Mouse (Mus musculus) layer of hippocampus, postnatal 36 days (tissue): ENCODE results near the gene Adgre5. TPM values are rescaled to one million over a fixed set of nuclear protein-coding genes. Genes with fewer than 3 reads are reported as not detected.

Source experiments
- DNase-seq, 2 experiments: peaks; one replicate each; pipeline ENCODE4 v3.0.0; 2022
- total RNA-seq, 2 experiments: library from RNA; stranded (reverse); gene quantifications; 2 replicates each; pipeline ENCODE4 v1.2.3; 2021

The Adgre5 gene
- total RNA-seq, result 1 to 10 TPM; 7.6 to 7.7 TPM

DNA sequence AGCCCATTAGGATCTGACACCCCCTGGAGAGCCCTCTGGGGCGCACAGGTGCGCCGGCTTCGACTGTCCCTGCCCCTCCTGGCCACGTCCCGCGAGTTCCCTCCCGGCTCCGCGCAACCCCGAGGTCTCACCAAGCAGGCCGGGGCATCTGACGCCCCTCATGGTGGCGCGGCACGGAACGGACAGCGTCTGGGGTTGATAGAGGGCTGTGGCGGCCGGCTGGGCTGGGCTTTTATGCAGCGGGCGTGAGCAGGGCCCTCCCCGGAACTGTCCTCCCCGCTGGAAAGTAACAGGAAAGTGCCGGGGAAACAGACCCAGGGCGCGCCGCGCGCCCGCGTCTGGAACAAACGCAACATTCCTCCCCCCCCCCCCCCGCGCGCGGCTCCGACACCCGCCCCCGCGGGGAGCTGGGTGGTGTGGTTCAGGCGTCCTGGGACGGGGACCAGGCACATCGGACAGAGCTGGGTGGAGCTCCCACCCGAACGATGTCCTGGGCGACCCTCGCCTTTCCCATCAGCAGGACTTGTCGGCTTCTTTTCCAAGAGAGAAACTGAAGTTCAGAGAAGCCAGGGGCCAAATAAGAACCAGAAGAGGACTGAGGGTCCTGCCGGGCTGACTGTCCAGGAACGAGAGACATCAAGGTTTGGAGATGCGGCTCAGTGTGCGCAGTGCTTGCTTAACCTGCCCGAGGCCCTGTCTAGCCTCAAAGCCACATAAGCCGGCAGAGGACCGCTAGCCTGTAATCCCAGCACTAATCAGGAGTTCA lies at the start of gene Adgre5:
Adgre5 (minus strand) TSS at position 351 of the 766 bp plus-strand sequence.
- DNase-seq, result no peak

DNA sequence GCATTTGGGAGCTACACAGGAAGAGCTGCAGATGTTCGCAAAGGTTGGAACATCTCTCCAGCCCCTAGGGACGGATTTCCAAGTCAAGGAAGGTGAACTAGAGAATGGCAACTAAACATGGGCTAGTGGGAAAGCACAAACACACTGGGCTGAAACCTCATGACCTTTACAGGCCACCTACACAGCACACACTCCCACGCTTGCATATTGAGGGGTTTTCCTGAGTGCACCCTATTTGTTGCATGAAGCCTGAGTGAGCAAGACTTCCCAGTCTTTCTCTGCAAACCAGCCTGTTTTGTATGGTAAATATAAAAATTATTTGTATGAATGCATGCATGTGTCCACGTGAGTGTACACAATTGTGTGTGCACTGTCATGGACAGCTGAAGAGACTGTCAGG lies 48.7 kb upstream of the Adgre5 start:
- DNase-seq, result no peak

DNA sequence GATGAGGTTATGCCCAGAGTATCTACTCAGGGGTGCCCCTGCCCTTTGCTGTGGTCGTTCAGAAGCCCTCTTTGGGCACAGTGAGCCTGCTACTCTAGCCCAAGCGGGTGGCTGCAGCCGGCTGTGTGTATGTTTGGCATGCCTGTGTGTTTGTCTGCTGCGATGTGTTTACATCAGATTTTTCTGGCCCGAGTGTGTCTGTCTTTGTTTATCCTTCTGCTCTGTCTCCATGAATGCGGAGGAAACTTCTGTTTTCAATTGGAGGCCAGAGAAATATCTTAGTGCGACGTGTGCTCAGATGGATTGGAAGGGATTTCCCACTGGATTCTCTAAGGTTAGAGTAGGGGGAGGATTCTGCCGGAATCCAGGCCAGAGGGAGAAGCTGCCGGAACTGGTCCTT lies 43.9 kb upstream of the Adgre5 start:
- no peak for DNase-seq

DNA sequence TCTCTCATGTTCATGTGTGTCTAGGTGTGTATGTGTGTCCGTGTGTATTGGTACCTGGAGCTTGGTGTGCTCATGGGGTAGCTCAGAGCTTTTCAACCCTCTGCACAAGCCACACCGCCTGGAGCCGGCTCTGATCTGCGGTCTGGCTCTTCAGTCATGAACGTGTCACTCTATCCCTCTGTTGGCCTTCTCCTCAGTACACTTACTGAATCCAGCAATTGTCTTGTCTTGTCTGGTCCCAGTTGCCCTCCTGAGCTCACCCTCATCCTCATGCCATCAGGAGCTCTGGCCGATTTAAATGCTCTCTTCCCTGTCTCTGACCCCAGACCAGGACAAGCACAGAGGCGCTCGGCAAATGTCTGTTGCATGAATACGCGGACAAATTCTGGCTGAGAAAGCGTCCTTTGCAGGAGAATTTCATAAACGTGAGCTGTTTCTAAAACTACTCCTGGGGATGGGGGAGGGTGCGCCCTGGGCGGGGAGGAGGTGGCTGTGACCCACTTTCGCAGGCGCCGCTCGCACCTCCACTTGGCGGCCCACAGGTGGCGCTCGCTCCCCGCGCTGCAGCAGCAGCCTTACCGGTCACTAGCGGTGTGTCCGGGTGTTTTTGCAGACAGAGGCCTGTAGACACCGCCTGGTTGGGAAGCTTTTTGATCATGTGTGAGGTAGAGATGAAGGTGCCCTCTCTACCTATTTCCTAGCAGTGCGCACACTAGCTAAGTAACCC lies 41.9 kb upstream of the Adgre5 start:
- peak; percentile 83 to 84 for DNase-seq

DNA sequence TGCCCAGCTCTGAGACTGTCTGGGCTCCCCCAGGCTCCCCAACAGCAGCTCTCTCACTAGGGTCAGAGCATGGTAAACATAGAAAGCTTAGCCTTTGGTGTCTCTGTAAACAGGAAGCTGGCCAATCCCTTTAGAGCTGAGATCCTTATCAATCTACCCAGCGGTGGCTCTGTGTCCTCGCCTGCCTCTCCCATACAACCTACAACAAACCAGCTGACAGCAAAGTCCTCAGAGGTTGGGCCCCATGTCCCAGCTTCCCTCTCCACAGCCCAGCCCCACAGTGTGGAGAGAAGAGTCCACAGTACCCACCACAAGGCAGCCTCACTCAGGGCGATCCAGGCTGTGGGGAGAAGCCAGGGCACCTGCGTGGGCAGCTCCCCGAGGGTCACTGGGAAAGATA lies 38.5 kb upstream of the Adgre5 start:
- no peak for DNase-seq

DNA sequence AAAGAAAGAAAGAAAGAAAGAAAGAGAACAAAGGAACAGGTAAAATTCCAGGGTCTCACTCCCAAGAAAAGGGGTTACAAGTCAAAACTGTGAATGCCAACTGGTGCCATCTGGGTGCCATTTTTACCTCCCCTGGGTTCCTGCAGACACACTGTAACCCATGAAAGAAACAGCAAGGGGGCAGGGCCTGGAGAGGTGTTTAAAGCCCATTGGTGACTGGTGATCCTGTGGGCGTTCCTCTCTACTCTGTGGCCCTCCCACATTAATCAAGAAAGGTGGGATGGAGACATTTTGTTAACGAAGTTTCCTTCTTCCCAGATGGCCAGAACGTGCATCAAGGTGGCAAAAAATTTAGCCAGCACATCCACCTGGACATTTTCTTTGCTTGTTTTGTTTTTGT lies 36.9 kb upstream of the Adgre5 start:
- DNase-seq, result no peak

DNA sequence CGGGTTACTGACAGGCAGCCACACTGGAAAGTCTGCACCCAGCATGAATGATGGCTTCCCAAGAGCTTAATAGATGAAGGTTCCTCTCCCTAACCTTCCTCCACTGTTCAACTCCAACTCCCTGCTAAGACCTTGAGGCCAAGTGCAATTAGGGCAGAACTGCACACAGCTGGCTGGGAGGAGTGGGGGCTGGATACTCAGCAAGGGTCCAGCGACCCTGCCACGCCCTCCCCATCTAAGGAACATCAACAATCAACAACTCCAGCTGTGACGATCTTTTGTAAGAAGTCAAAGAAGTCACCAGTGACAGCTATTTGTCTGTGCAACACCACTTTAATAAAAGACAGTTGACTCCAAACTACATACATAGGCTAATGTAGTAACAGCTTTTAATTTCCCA lies 35.5 kb upstream of the Adgre5 start:
- DNase-seq, result no peak

DNA sequence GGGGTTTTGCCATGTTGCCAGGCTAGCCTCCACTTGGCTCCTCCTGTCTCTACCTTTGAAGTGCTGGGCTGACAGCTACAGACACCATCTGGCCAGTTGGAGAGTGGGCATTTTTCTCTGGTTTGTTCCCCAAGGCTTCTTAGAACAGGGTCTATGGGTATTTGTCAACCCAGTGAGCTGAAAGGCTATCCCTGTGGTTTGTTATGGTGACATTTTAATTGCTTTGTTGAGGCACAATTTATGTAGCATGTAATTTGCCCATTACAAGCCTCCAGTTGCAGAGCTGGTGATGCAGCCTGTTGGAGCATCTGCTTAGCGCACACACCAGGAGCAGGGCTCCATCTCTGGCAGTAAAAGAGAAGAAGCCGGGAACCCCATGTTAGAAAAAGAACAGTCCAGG lies 33.1 kb upstream of the Adgre5 start:
- DNase-seq, result no peak

DNA sequence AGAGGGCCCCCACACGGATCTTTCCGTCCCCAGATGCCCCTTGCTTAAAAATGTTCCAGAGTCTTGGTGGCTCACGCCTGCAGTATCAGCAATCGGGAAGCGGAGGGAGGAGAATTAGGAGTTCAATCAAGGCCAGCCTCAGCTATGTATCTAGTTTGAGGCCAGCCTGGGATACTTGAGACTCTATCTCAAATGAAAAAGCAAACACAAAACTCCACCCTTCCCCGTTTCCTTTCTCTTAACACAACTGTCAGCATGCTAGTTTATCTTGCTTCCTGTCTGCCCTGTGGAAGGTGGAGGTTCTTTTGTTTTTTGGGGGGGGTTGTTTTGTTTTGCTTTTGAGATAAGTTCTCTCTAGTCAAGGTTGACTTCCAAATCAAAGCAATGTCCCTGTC lies 32.3 kb upstream of the Adgre5 start:
- DNase-seq, result no peak

DNA sequence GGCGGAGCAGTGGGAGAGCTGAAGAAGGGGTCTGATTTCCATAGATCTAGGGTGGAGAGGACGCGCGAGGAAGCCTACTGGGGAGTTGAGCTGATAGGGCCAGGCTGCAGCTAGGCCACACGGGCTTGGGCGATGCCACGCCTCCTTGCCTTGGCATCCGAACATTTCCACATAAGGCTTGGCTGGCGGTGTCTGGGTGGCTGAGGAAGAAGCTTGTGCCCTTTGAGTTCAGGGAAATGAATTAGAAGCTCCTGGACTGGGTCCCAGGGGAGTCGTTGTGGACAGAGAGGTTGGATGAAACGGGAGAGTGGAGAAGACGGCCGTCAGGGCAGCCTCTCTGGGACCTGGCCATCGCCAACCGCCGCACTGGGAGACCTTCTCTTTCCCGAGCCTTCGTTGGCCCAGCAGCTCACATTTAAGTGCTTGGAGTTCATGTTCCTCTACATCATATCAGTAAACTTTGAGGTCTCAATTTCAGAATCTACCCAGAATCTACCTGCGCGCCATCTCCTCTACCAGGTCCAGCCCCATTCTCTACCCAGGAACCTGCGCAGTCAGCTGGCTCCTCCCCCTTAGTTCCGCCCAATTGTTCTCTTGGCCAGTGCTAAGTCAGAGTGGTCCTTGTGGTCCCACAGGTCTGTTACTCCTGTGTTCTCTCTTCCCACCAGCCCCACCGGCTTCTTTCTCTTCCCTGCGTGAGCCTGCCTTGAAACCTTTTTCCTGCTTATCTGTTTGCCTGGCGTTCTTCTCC lies 31.8 kb upstream of the Adgre5 start:
- DNase-seq, result peak in 1 of 2 experiments; percentile 15

DNA sequence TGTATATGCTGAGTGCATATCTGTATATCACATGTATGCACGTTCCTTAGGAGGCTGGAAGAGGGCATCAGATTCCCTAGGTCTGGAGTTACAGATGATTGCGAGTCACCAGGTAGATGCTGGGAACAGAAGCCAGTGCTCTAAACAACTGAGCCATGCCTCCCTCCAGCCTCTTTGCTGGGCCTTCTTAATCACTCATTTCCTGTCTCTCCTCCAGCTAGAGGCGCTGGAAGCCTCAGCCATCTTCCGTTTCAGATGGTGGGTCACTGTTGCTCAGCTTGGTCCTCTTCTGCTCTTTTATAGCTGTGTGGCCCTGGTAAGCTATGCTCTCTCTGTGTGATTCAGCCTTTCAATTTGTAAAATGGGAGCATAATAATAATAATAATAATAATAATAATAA lies 30.7 kb upstream of the Adgre5 start:
- DNase-seq, result no peak

DNA sequence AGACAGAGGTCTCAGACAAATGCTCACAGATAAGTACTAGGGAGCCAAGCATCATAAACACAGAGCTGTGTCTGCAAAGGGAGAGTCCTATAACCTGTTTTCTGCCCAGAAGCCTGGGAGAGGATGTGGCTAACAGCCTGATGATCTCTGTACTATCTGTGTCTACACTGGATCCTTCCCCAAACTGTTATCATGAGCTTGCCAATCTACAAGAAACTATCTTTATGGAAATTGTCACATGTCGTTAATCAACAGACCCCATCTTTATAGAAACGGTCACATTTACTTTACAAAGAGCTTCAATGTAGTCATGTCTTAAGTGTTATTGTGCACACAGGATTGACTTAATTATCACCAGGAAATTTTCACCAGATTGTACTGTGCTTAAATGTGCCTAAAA lies 29.5 kb upstream of the Adgre5 start:
- DNase-seq, result no peak

DNA sequence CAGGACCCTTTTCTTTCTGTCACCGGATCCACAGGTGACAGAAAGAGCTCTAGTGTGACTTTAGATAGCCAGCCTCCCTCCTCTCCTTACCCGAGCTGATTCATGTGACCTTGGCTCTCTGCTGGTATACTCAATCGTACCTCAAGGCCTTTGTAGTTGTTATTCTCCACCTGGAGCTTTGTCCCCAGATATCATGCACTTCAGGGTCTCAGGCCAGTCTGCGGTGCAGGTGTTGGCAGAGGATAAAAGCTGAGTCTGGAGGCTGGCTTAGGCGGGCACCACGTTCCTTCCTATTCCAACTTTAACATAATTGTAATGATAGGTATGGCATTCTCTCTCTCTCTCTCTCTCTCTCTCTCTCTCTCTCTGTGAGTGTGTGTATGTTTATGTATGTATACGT lies 28.6 kb upstream of the Adgre5 start:
- DNase-seq, result no peak

DNA sequence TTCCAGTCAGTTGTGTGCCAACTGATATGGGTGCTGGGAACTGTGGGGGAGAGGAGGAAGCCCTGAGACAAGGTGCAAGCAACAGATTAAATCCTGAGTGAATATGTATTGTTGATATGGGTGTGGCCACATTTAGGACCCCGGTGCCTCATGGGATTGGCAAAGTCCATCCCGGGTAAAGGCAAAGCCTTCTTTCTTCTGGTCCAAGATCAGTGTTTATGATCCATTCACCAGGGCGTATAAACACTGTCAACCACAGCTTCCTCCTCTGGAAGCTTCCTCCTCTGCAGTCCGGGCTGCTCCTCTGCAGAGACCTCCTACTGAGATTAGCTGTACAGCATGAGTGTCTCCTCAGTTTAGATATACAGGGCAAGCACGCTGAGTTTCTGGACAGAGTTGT lies 27.4 kb upstream of the Adgre5 start:
- DNase-seq, result no peak

DNA sequence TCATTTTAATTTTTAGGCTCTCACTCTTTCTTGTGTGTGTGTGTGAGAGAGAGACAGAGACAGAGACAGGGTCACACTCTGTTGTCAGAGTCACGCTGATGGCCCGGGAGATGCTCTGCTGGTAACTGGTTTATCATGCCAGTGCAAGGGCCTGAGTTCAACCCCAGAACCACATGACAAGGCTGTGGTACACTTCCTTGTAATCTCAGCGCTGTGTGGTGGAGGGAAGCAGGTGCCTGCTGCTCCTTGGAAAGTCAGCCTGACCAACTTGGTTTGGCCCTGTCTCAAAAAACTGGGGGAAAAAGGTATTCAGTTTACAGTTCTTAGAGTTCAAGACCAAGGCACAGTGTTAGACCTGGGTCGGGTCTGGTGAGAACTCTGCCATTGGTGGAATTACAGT lies 26.3 kb upstream of the Adgre5 start:
- DNase-seq, result no peak

DNA sequence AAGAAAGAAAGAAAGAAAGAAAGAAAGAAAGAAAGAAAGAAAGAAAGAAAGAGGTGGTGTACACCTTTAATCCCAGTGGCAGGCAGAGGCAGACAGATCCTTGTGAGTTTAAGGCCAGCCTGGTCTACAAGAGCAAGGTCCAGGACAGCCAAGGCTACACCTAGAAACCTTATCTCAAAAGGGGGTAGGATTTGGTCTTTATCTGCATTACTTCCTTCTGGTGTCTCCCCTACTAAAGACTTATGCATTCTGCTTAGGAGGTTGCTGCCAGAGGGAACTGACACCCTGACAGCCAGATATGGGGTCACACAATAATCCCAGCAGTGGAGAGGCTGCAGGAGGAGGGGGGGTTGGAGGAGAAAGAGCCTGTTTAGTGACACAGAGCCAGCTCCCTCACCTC lies 24.5 kb upstream of the Adgre5 start:
- DNase-seq, result no peak

DNA sequence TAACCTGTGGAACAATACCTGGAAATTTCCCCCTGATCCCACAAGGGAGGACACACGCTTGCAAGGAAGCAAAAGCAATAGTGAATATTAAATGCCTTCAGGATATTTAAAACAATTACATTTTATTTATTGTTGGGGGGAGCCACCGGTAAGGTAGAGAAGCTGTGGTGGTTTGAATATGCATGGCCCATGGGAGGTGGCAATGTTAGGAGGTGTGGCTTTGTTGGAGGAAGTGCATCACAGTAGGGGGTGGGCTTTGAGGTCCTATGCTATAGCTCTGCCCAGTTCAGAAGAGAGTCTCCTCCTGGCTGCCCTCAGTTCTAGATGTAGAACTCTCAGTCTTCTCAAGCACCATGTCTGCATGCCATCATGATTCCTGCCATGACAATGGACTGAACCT lies 23.6 kb upstream of the Adgre5 start:
- no peak for DNase-seq

DNA sequence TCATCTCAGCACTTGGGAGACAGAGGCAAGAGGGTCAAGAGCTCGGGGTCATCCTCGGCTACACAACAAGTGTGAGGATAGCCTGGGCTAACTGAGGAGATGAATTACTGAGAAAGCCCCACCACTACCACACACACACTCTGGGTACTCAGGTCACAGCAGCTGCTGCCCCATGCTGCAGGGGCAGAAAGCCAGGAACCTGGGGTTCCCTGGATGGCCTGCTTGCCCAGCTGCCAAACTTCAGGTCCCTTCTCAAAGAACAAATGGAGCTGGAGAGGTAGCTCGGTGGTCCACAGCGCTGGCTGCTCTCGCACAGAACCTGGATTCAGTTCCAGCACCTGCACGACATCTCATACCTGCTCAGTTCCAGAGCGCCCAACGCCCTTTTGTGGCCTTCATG lies 23.0 kb upstream of the Adgre5 start:
- DNase-seq, result no peak

DNA sequence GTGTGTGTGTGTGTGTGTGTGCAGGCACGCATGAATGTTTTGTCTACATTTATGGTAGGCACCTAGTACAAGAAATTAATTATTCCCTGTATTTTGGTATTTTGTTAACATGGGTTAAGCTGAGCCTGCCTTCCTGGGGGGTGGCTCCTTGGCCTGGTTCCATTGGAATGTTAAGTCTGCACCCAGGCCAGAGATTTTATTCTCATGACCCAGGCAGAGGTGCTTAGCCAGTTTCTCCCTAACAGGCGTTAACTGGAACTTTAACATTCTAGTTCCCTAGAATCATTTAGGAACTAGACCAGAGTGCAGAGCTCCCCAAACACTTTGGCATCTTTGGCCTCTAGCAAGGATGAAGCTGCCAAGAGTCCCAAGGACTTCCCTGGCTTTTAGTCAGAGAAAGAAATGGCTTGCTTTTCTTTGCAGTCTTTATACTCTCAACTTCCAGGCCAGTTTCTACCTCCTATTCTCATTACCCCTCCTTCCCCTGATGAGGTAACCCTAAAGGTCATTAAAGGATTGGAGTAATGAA lies 18.2 kb upstream of the Adgre5 start:
- DNase-seq, result no peak

DNA sequence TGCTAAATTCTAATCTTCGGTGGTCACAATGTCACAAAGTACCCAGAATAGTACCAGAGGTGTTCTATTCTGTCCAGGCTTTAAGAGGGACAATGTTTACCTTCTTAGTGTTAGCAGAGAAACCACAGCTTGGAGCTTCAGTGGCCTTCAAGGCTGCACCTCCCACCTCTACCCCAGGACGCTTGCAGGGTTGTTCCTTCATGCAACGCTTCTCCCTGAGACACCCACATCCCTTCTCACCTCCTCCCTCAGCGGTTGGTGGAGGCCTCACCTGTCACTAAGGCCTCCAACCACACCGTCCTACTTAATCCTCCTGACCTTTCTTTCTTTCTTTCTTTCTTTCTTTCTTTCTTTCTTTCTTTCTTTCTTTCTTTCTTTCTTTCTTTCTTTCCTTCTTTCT lies 17.2 kb upstream of the Adgre5 start:
- DNase-seq, result no peak

DNA sequence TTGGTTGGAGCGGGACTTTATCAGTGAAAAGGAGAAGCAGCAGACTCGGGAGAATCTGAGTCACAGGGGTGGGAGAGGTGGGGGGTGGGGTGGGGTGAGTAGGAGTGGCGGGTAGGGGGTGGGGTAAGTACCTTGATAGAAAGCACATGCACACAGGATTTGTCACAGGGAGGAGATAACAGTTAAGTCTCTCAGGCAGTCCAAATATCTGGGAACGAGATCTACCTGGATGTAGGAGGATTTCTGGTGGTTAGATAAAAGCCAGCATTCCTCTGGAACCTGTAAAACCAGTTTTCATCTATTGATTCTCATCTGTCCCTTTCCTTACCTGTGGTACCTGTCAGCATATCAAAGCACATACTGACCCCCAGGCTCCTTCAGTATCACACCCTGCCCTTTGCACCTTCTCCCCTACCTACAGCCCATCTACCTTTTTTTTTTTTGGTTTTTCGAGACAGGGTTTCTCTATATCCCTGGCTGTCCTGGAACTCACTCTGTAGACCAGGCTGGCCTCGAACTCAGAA lies 16.0 kb upstream of the Adgre5 start:
- no peak for DNase-seq

DNA sequence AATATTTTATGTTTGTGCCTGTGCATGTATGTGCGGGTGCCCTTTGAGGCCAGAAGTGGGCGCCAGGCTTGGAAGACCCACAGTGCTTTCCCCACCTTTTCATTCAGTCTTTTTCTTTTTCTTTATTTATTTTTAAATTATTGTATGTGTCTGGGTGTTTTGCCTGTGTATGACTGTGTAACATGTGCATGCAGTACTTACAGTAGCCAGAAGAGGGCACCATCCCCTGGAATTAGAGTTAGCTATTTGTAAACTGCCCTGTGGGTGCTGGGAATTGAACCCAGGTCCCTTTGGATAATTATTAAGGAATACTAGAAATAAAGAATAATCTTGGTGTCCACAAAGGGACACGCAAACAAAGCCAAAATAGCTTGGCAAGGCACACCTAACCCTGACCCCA lies 15.1 kb upstream of the Adgre5 start:
- DNase-seq, result no peak

DNA sequence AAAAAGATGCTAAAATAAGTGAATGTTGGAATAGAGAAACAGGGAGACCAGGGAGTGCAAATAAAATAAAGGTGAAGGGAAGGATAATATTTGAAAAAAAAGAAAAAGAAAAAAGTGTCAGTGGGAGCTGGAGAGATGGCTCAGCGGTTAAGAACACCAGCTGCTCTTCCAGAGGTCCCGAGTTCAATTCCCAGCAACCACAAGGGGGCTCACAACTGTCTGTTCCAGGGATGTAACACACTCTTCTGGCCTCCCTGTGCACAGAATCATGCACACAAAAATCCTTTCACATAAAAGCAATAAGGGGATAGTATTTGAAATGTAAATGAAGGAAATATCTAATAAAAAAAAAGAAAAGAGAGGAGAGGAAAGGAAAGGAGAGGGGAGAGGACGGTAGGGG lies 13.0 kb upstream of the Adgre5 start:
- DNase-seq, result no peak
